Mouse (Mus musculus): ENCODE measurements around the gene Cfc1. TPM values are rescaled to one million over a fixed set of nuclear protein-coding genes. Genes with fewer than 3 reads are reported as not detected.

Gene Cfc1
- total RNA-seq, 2 experiments from 2014 or later = not detected

Other genes starting within 250 kb of the Cfc1 start
- 45.7 and 60.2 TPM in 2 replicates for gene Ccdc115, start 96.0 kb upstream of the Cfc1 start, total RNA-seq (2014; fragmentation: Nextera tagmentation)
- gene Ccdc115, start 96.0 kb upstream of the Cfc1 start, total RNA-seq (2017) = 70.6 and 81.4 TPM in 2 replicates
- gene Imp4, start 95.8 kb upstream of the Cfc1 start, total RNA-seq (2014; fragmentation: Nextera tagmentation) = 45.9 and 50.4 TPM in 2 replicates
- 26.2 and 35.9 TPM in 2 replicates for gene Imp4, start 95.8 kb upstream of the Cfc1 start, total RNA-seq (2017)
- gene Ptpn18, start 75.9 kb upstream of the Cfc1 start, total RNA-seq (2014; fragmentation: Nextera tagmentation) = 46.9 and 56.7 TPM in 2 replicates
- 292 and 344 TPM in 2 replicates for gene Ptpn18, start 75.9 kb upstream of the Cfc1 start, total RNA-seq (2017)
- gene Prss39, start 37.2 kb upstream of the Cfc1 start, total RNA-seq (2014; fragmentation: Nextera tagmentation) = 1.2 TPM in 1 of 2 replicates, not detected in the other
- gene Prss39, start 37.2 kb upstream of the Cfc1 start, total RNA-seq (2017) = not detected in 2 replicates
- not detected in 2 replicates for gene Prss40, start 25.3 kb downstream of the Cfc1 start, total RNA-seq (2014; fragmentation: Nextera tagmentation)
- gene Prss40, start 25.3 kb downstream of the Cfc1 start, total RNA-seq (2017) = not detected in 2 replicates
- not detected in 2 replicates for gene Amer3, start 44.0 kb downstream of the Cfc1 start, total RNA-seq (2014; fragmentation: Nextera tagmentation)
- gene Amer3, start 44.0 kb downstream of the Cfc1 start, total RNA-seq (2017) = not detected in 2 replicates